Mouse (Mus musculus): ENCODE measurements at regions not wholly inside any gene's neighbourhood (a gene's known extent, or its start where the extent isn't known, plus 50 kb on each side); places are given as distances from the start of the nearest gene placed in this dataset.
"Not testable (repeated sequence)": the region's sequence is repeated elsewhere in the genome, so short reads cannot be mapped to it uniquely, and the experiment has no call there.

- in situ Hi-C loops (cut with MboI, MseI): no loop called here
Observed at GRCm38 (mm10) chr13:46038441-46039331, 73.9 kb upstream of the Atxn1 start.

- in situ Hi-C loops (cut with MboI, MseI): no loop called here
Observed at GRCm38 (mm10) chr13:46032281-46032680, 67.5 kb upstream of the Atxn1 start.

GRCm38 (mm10) chr13:46026018-46026417 lies 61.2 kb upstream of the Atxn1 start:
- in situ Hi-C loops (cut with MboI, MseI): no loop called here

- in situ Hi-C loops (cut with MboI, MseI): no loop called here
Observed at GRCm38 (mm10) chr13:46023630-46024041, 58.8 kb upstream of the Atxn1 start.

- in situ Hi-C loops (cut with MboI, MseI): no loop called here
Observed at GRCm38 (mm10) chr13:46023187-46023586, 58.4 kb upstream of the Atxn1 start.

- in situ Hi-C loops (cut with MboI, MseI): no loop called here
Observed at GRCm38 (mm10) chr13:46020945-46021835, 56.4 kb upstream of the Atxn1 start.

- in situ Hi-C loops (cut with MboI, MseI): no loop called here
Observed at GRCm38 (mm10) chr13:46019431-46020166, 54.8 kb upstream of the Atxn1 start.

- in situ Hi-C loops (cut with MboI, MseI): no loop called here
Observed at GRCm38 (mm10) chr13:46018903-46019430, 54.2 kb upstream of the Atxn1 start.

- in situ Hi-C loops (cut with MboI, MseI): no loop called here
Observed at GRCm38 (mm10) chr13:46017742-46018141, 52.9 kb upstream of the Atxn1 start.

- in situ Hi-C loops (cut with MboI, MseI): not testable (repeated sequence)
Observed at GRCm38 (mm10) chr13:46017011-46017410, 52.2 kb upstream of the Atxn1 start.

GRCm38 (mm10) chr13:46015231-46015630 lies 50.4 kb upstream of the Atxn1 start:
- in situ Hi-C loops (cut with MboI, MseI): no loop called here

- in situ Hi-C loops (cut with MboI, MseI): no loop called here
Observed at GRCm38 (mm10) chr13:46014637-46015036, 49.8 kb upstream of the Atxn1 start.
